Mouse (Mus musculus) testis, adult 2 months (tissue): ENCODE results near the gene Ccdc144b.

Experiments used
- CTCF ChIP-seq: fragments of 200-500 bp; IDR thresholded peaks from 2 replicates; pipeline ENCODE4 v1.5.1; 2012; ENCODE audit warnings: low read depth, mild to moderate bottlenecking, inconsistent platforms, low read length, moderate library complexity; ENCODE audit not compliant: control insufficient read depth, insufficient read depth, insufficient replicate concordance
- POLR2A ChIP-seq: fragments of 200-500 bp; IDR thresholded peaks from 2 replicates; pipeline ENCODE4 v1.6.1; 2012; ENCODE audit warnings: low read depth, mild to moderate bottlenecking, inconsistent platforms, low read length, moderate library complexity; ENCODE audit not compliant: control insufficient read depth

GRCm38 (mm10) chr3:36011239-36011638, 42.1 kb downstream of the Ccdc144b start:
- TF ChIP-seq POLR2A (no peak), CTCF (no peak)
